Mouse (Mus musculus): Measurements from ENCODE around the gene Itpripl1. TPM values are rescaled to one million over a fixed set of nuclear protein-coding genes. Genes with fewer than 3 reads are reported as not detected.
"Not testable (repeated sequence)": the region's sequence is repeated elsewhere in the genome, so short reads cannot be mapped to it uniquely, and the experiment has no call there.

Itpripl1 gene
- polyA plus RNA-seq, 1 experiment: 6.6 TPM

- Histone ChIP-seq H3K4me1 (ENCODE audit: control insufficient read depth, insufficient read depth, insufficient read length, low read length) (no peaks in the 10 kb centered on the region), H3K27me3 (ENCODE audit: control insufficient read depth, insufficient read depth, low read length) (no peaks in the 10 kb centered on the region), H3K4me3 (ENCODE audit: low read depth, low read length) (no peak overlapping the region), H3K27ac (ENCODE audit: insufficient read depth, low read depth, low read length) (no peak overlapping the region), H3K36me3 (ENCODE audit: control insufficient read depth, insufficient read depth, low read length) (peaks cover 21% of the 10 kb centered on the region)
- TF ChIP-seq POLR2A (IDR thresholded peaks at IDR 0.05; ENCODE audit: low read depth, low read length) (no peak), CTCF (IDR thresholded peaks at IDR 0.05; ENCODE audit: extremely low read depth, insufficient read length, insufficient replicate concordance, low read depth, low read length) (no peak)
- 77% methylated on average over 8 of the region's 8 CpGs for WGBS
These were observed 51.2 kb downstream of the Itpripl1 start for GRCm38 (mm10) chr2:127092000-127092399.

GRCm38 (mm10) chr2:127090151-127090550, 53.1 kb downstream of the Itpripl1 start:
- H3K4me3 ChIP-seq (ENCODE audit: low read depth, low read length): not testable (repeated sequence)
- peaks cover 20% of the 10 kb centered on the region for H3K36me3 ChIP-seq (ENCODE audit: control insufficient read depth, insufficient read depth, low read length)

More at GRCm38 (mm10) chr2:127090151-127090550, 53.1 kb downstream of the Itpripl1 start:
- H3K27ac ChIP-seq (ENCODE audit: insufficient read depth, low read depth, low read length); H3K4me1 ChIP-seq (ENCODE audit: control insufficient read depth, insufficient read depth, insufficient read length, low read length); H3K27me3 ChIP-seq (ENCODE audit: control insufficient read depth, insufficient read depth, low read length): not testable (repeated sequence)

Other genes with a start within 250 kb of the Itpripl1 start
- 6.0 and 12.0 TPM in 2 replicates for gene Sppl2a, start 210.2 kb downstream of the Itpripl1 start, polyA plus RNA-seq (2012; rRNA removed)
- gene Ap4e1, start 134.7 kb downstream of the Itpripl1 start, polyA plus RNA-seq (2012; rRNA removed): 0.19 and 0.76 TPM in 2 replicates
- 2.1 and 3.7 TPM in 2 replicates for gene Blvra, start 72.8 kb downstream of the Itpripl1 start, polyA plus RNA-seq (2012; rRNA removed)
- 0.86 and 2.2 TPM in 2 replicates for gene Ncaph, start 9.5 kb downstream of the Itpripl1 start, polyA plus RNA-seq (2012; rRNA removed)
- 0.34 and 0.60 TPM in 2 replicates for gene 1810024B03Rik, start 64.8 kb upstream of the Itpripl1 start, polyA plus RNA-seq (2012; rRNA removed)
- 13.9 and 25.5 TPM in 2 replicates for gene Snrnp200, start 64.9 kb upstream of the Itpripl1 start, polyA plus RNA-seq (2012; rRNA removed)
- 19.2 and 35.1 TPM in 2 replicates for gene Ciao1, start 104.4 kb upstream of the Itpripl1 start, polyA plus RNA-seq (2012; rRNA removed)
- gene Tmem127, start 104.5 kb upstream of the Itpripl1 start, polyA plus RNA-seq (2012; rRNA removed): 67.2 and 183 TPM in 2 replicates
- gene Stard7, start 126.8 kb upstream of the Itpripl1 start, polyA plus RNA-seq (2012; rRNA removed): 47.5 and 74.3 TPM in 2 replicates
- 5.2 and 10.2 TPM in 2 replicates for gene Dusp2, start 192.7 kb upstream of the Itpripl1 start, polyA plus RNA-seq (2012; rRNA removed)
- gene Astl, start 195.2 kb upstream of the Itpripl1 start, polyA plus RNA-seq (2012; rRNA removed): not detected in 2 replicates
- gene Adra2b, start 219.8 kb upstream of the Itpripl1 start, polyA plus RNA-seq (2012; rRNA removed): 0.48 and 0.53 TPM in 2 replicates